Mouse (Mus musculus): ENCODE measurements around the gene Vmn2r8. TPM values are rescaled to one million over a fixed set of nuclear protein-coding genes. Genes with fewer than 3 reads are reported as not detected.
"Not testable (repeated sequence)": the region's sequence is repeated elsewhere in the genome, so short reads cannot be mapped to it uniquely, and the experiment has no call there.

The Vmn2r8 gene
- not detected for total RNA-seq (2021)
- long read RNA-seq, experiment 1: 0 reads
- long read RNA-seq, experiment 2: 0 reads

DNA sequence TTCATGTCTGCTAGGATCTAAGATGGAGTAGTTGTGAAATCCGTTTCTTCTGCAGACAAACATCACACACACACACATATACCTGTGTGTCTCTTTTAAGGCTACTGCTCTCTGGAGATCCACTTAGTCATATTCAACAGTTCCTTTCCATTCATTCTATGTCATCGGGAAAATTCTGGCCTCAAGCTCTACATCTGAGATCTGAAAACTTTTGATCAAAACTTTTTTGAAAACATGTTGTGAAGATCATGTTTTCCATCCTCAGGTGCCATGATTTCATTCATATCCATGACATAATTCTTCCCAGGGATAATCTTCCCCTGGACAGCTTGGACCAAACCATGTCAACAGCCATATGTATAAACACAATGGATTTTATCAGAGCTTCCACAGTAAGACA is at the start of gene Vmn2r8:
Vmn2r8 (minus strand) TSS at position 101 of the 400 bp plus-strand sequence.
- DNase-seq: not testable (repeated sequence)

DNA sequence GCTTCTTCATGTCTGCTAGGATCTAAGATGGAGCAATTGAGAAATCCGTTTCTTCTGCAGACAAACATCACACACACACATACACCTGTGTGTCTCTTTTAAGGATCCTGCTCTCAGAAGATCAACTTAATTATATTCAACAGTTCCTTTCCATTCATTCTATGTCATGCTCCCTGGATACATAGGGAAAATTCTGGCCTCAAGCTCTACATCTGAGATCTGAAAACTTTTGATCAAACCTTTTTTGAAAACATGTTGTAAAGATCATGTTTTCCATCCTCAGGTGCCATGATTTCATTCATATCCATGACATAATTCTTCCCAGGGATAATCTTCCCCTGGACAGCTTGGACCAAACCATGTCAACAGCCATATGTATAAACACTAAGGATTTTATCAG is 43.9 kb upstream of the Vmn2r8 start, which contains the start of gene Vmn2r9:
Vmn2r9 (minus strand) TSS at position 101 of the 400 bp plus-strand sequence.
- not testable (repeated sequence) for DNase-seq

DNA sequence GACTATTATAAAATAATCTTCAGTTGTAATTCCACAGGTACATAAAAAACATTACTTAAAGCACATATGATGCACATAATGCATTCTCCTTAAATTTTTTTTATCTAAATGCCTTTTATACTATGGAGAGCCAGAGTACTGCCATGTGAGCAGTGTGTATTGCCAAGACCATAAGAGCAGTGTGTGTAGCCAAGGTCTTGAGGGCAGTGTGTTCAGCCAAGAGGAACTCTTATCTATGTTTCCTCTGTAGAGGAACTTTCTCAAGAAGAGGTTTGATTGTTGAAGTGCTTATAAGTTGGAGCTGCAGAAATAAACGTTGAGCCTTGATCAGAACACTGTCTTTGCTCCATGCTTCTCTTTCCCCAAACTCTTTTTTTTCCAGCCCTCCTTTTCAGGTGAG is 40.8 kb upstream of the Vmn2r8 start:
- DNase-seq: peak in 1 of 2 experiments; percentile 3

DNA sequence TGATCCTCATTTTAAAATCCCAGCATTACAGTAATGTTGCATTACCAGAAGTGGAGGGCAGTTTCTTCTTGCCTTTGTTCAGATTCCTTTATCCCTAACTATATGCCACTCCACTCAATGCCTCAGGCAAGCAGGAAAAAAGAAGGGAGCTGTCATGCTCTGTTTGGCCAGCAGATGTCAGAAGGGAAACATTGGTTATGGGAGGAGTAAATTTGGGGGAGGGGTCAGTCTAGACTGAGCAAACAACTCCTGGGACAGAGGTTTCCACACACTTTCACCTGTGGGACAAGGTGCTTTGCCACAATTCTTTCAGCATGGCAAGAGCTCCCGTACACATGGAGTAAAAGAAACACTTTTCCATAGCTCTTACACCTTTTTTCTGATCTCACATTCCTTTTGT is 27.5 kb upstream of the Vmn2r8 start:
- peak; percentile 17 to 37 for DNase-seq

DNA sequence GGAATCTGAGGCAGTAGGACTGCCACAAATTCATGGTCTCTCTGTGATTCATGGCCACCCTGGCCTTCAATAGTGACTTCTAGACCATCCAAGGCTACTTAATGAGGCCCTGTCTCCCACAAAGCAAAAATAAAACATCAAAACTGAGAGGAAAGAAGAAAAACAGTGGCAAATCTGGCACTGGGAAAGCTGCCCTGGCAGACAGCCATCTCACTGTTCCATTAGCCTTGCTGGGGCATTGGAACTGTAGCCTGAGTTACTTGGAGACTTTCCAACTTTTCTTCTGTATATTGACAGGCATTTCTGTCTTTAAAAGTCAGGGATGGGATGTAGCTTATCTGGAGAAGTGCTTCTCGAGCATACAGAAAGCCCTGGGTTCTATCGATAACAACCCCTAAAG is 14.6 kb upstream of the Vmn2r8 start:
- peak; percentile 70 to 75 for DNase-seq

DNA sequence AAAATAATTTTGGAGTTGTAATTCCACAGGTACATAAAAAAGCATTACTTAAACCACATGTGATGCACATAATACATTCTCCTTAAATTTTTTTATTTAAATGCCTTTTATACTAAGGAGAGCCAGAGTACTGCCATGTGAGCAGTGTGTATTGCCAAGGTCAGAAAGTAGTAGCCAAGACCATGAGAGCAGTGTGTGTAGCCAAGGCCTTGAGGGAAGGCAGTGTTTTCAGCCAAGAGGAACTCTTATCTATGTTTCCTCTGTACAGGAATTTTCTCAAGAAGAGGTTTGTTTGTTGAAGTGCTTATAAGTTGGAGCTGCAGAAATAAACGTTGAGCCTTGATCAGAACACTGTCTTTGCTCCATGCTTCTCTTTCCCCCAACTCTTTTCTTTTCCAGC is 5.0 kb downstream of the Vmn2r8 start:
- peak; percentile 13 to 27 for DNase-seq

DNA sequence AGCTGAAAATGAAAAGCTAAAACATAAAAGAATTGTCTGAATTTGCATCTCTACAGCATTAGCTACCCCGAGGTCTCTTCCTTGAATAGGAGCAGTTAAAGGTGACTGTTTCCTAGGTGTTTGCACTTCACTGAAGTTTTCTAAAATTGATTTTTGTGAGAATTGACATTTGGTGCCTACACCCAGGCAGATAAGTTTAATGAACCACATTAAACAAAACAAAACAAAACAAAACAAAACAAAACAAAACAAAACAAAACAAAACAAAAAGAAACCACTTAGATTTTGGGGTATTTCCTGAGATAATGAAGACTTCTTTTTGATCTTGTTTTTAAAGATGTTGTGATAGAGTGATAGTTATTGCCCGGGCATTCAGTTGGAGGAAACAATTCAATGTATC is 13.4 kb downstream of the Vmn2r8 start, which contains the start of gene Tmed11:
Tmed11 (minus strand) TSS at position 101 of the 400 bp plus-strand sequence.
- DNase-seq: not testable (repeated sequence)

DNA sequence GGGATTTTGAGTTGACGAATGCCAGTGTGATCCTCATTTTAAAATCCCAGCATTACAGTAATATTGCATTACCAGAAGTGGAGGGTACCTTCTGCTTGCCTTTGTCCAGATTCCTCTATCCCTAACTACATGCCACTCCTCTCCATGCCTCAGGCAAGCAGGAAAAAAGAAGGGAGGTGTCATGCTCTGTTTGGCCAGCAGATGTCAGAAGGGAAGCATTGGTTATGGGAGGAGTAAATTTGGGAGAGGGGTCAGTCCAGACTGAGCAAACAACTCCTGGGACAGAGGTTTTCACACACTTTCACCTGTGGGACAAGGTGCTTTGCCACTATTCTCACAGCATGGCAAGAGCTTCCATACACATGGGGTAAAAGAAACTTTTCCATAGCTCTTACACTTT is 18.3 kb downstream of the Vmn2r8 start:
- peak; percentile 52 to 53 for DNase-seq

DNA sequence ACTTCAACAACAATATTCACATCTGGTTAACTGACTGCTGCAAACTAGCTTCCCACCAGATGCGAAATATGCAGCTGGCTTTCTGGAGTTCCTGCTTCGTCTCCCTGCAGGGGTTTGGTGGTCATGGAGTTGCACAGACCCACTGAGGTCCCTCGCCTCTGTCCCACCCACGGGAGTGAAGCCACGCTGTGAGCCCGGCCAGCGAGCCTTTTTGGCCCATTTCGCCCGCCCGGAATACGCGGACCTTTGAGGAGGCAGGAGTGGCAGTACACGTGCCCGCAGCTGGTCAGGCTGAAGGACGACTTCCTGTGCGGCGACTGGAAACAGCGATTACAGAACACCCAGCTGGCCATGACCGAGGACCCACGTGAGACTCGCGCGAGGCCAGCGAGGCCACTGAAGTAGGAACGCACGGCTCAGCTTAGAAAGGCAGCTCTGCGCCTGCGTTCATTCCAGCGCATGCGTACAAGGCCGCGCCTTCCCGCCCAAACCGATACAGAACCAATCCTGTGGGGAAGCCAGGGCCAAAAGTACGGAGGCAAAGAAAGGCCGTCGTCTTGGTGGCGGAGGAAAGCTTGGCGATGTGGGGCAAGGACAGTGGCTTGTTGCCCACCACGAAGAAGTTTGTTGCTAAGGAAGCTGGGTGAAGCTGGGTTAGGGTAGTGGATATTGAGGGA is 33.9 kb downstream of the Vmn2r8 start, which contains the start of gene Rnf212:
Rnf212 (minus strand) TSS at position 353 of the 677 bp plus-strand sequence.
- DNase-seq: no peak

DNA sequence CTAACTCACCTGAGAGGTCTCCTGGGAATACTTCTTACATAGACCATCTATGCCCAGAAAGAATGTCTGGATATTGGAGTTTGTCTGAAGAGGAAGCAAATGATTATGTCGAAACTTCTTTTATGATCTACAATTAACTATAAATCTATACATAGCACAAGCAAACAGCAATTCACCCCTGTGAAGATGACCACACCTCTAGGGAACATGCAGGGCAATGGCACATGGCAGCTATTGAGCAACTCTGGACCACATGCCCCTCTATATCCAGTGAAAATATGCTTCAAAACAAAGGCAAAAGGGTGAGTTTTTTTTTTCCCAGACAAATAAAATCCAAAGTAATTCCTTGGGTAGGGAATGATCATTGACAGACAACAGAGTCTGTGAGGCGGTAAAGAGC is 48.6 kb downstream of the Vmn2r8 start:
- DNase-seq: no peak

DNA sequence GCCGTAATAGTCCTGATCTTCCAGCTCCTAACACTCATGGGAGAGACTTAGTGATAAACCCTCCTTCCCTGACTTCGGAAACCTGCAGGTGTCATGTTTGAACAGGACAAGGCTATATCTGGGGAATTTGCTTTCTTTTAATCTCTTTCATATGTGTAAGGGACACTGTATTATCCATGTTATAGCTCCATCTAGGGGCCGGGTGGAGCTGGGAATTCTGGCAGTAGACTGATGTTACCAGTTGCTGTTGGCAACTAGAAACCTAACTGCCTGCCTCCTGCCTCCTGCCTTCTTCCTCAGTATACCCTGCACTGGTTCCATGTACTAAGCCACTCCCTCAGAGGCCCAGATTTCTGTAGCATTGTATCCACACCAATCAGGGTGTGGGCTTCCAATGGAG is 50.3 kb downstream of the Vmn2r8 start:
- DNase-seq: peak; percentile 41 to 61

DNA sequence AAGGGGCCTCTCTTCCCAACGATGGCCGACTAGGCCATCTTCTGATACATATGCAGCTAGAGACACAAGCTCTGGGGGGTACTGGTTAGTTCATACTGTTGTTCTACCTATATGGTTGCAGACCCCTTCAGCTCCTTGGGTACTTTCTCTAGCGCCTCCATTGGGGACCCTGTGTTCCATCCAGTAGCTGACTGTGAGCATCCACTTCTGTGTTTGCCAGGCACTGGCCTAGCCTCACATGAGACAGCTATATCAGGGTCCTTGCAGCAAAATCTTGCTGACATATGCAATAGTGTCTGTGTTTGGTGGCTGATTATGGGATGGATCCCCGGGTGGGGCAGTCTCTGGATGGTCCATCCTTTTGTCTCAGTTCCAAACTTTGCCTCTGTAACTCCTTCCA is 57.4 kb downstream of the Vmn2r8 start:
- DNase-seq: not testable (repeated sequence)

DNA sequence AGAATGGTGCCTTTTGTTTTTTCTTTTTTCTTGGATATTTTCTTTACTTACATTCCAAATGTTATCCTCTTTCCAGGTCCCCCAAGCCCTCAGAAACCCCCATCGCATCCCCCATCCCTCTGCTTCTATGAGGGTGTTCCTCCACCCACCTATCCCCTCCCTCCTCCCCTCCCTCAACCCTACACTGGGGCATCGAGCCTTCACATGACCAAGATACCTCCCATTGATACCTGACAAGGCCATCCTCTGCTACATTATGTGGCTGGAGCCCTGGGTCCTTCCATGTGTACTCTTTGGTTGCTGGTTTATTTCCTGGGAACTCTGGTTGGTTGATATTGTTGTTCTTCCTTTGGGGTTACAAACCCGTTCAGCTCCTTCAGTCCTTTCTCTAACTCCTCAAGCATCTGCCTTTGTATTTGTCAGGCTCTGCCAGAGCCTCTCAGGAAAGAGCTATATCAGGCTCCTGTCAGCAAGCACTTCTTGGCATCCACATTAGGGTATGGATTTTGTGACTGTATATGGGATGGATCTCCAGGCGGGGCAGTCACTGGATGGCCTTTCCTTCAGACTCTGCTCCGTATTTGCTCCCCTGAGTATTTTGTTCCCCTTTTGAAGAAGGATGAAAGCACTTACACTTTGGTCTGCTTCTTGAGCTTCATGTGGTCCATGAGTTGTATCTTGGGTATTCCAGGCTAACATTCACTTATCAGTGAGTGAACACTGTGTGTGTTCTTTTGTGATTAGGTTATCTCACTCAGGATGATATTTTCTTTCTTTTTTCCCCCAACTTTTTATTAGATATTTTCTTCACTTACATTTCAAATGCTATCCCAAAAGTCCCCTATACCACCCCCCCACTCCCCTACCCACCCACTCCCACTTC is 58.1 kb downstream of the Vmn2r8 start:
- DNase-seq: no peak

DNA sequence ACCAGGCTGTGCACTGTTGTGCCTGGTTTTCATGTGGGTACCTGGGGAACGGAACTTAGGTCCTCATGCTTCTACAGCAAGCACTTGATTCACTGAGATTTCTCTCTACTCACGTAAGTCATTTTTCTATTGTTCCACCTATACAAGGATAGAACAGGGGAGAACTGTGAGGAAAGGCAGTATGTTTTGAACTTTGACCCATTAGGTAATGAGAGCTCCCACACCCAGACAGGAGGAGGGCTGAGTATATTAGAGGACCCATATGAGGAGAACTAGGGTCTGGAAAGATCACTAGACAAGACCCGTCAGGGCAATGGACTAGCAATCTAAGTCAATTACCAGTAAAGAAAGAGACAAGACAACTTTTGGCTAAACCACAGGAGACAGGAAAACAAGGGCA is 64.0 kb downstream of the Vmn2r8 start:
- no peak for DNase-seq

DNA sequence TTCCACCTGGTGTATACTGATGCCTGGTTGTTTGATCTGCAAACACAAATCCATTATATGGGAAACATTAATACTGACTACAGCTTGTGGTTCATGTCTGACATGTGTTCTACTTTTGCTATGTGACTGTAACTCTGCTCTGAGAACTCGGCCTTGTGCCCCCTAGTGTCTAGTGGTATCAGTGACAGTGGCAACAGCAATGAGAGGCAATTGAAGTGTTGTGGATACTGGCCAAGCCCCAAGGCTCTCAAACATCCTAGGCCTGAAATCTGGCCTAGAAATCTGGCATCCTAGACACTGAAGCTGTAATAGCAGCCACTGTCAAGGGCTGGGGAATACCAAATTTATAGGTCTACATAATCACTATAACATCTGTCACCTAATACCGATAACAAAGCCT is 64.8 kb downstream of the Vmn2r8 start:
- no peak for DNase-seq

DNA sequence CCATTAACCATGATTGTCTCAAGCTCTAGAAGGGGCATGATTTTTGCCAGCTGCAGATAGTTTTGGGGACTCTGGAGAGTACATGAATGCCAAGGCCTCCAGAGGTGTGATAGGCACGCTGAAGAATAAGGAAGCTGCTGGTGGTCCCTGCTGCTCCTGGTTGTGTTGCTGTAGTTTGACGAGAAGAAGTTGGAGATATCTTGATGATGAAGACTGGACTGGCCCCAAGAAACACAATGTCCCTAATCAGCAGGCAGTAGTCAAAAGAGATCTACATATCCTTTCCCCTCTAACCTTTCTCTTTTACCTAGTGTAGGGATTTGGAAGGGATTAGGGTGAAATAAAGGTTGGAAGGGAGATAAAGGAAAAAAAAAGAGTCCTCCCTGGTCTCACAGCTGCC is 66.1 kb downstream of the Vmn2r8 start:
- no peak for DNase-seq

DNA sequence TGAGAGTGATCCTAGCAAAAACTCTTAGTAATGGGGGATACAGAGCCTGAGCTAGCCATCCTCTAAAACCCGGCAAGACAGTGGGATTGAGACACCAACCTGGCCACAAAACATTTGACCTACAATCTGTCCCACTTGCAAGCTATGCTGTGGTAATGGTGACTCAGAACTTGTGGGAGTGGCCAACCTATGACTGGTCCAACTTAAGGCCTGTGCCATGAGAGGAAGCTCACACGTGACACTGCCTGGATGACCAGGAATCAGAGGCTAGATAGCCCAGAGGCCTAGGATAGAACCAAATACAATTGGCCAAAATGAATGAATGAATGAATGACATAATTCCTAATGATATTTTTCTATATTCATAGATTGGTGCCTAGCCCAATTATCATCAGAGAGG is 66.8 kb downstream of the Vmn2r8 start:
- peak; percentile 11 to 20 for DNase-seq

Other genes with a start within 250 kb of the Vmn2r8 start
- 10 to 100 TPM; 81.2 to 82.4 TPM for gene Gak, start 179.1 kb downstream of the Vmn2r8 start, total RNA-seq (2021)
- gene Tmem175, start 179.1 kb downstream of the Vmn2r8 start, total RNA-seq (2021): 10 to 100 TPM; 21.2 to 31.3 TPM
- gene Idua, start 148.5 kb downstream of the Vmn2r8 start, total RNA-seq (2021): 10 to 100 TPM; 14.0 to 16.0 TPM
- 10 to 100 TPM; 17.4 to 18.7 TPM for gene Dgkq, start 139.2 kb downstream of the Vmn2r8 start, total RNA-seq (2021)
- under 1 TPM in 1 of 2 experiments, not detected in 1; 0.30 TPM for gene Slc26a1, start 133.3 kb downstream of the Vmn2r8 start, total RNA-seq (2021)
- gene Fgfrl1, start 116.5 kb downstream of the Vmn2r8 start, total RNA-seq (2021): 10 to 100 TPM; 45.8 to 47.5 TPM
- gene Rnf212, start 33.9 kb downstream of the Vmn2r8 start, total RNA-seq (2021): not detected
- gene Tmed11, start 13.5 kb downstream of the Vmn2r8 start, total RNA-seq (2021): not detected
- not detected for gene Vmn2r9, start 43.8 kb upstream of the Vmn2r8 start, total RNA-seq (2021)
- gene Vmn2r10, start 197.7 kb upstream of the Vmn2r8 start, total RNA-seq (2021): not detected